Mouse (Mus musculus) hindlimb bud, embryonic 11.5 days (tissue): ENCODE results near the gene Wbp1l.
"Not testable (repeated sequence)": the region's sequence is repeated elsewhere in the genome, so short reads cannot be mapped to it uniquely, and the experiment has no call there.

Source experiments
- DNase-seq: peaks from one replicate; pipeline ENCODE4 v3.0.0-alpha.2; 2012; ENCODE audit warnings: low read depth, low spot score; ENCODE audit errors: extremely low spot score

The Wbp1l gene

GRCm38 (mm10) chr19:46598720-46599252 lies at the start of gene Wbp1l:
Gene Wbp1l (plus strand): TSS chr19:46599084.
- peak; percentile 96 for DNase-seq

GRCm38 (mm10) chr19:46550385-46550784 lies 48.5 kb upstream of the Wbp1l start:
- no peak for DNase-seq

- no peak for DNase-seq
These were observed 46.4 kb upstream of the Wbp1l start for GRCm38 (mm10) chr19:46552496-46552895.

- DNase-seq: no peak
These were observed 45.3 kb upstream of the Wbp1l start for GRCm38 (mm10) chr19:46553541-46553955.

- no peak for DNase-seq
These were observed 40.9 kb upstream of the Wbp1l start for GRCm38 (mm10) chr19:46558009-46558408.

GRCm38 (mm10) chr19:46558631-46559030 lies 40.3 kb upstream of the Wbp1l start:
- DNase-seq: no peak

GRCm38 (mm10) chr19:46562132-46562531 lies 36.8 kb upstream of the Wbp1l start:
- no peak for DNase-seq

- DNase-seq: no peak
These were observed 36.0 kb upstream of the Wbp1l start for GRCm38 (mm10) chr19:46562581-46563515.

- no peak for DNase-seq
These were observed 35.3 kb upstream of the Wbp1l start for GRCm38 (mm10) chr19:46563603-46564002.

- DNase-seq: no peak
These were observed 34.8 kb upstream of the Wbp1l start for GRCm38 (mm10) chr19:46564043-46564462.

GRCm38 (mm10) chr19:46571211-46571877 lies 27.5 kb upstream of the Wbp1l start:
- not testable (repeated sequence) for DNase-seq

GRCm38 (mm10) chr19:46571878-46572244 lies 27.0 kb upstream of the Wbp1l start:
- no peak for DNase-seq

GRCm38 (mm10) chr19:46572548-46572947 lies 26.3 kb upstream of the Wbp1l start:
- no peak for DNase-seq

GRCm38 (mm10) chr19:46572951-46573937 lies 25.6 kb upstream of the Wbp1l start, which contains the start of the genes Arl3 and Sfxn2:
Gene Arl3 (minus strand): TSS chr19:46573198.
Gene Sfxn2 (plus strand): TSS chr19:46573365.
- peak; percentile 94 for DNase-seq

- DNase-seq: no peak
These were observed 24.9 kb upstream of the Wbp1l start for GRCm38 (mm10) chr19:46573990-46574389.

GRCm38 (mm10) chr19:46575196-46575595 lies 23.7 kb upstream of the Wbp1l start:
- DNase-seq: no peak

- DNase-seq: peak; percentile 76
These were observed 10.9 kb upstream of the Wbp1l start for GRCm38 (mm10) chr19:46587823-46588508.

- DNase-seq: no peak
These were observed 7.3 kb upstream of the Wbp1l start for GRCm38 (mm10) chr19:46591575-46591974.

GRCm38 (mm10) chr19:46592751-46593439 lies 6.0 kb upstream of the Wbp1l start:
- DNase-seq: no peak
